Mouse (Mus musculus) stomach, embryonic 16.5 days (tissue): ENCODE data around the gene Rnf38. TPM values are rescaled to one million over a fixed set of nuclear protein-coding genes. Genes with fewer than 3 reads are reported as not detected.

ENCODE experiments used
- ATAC-seq: fragments of 200-750 bp; cut with Nextera tagmentation; 2 replicates; pipeline ENCODE4 v1.8.0; 2017; ENCODE audit warnings: moderate number of reproducible peaks, moderate TSS enrichment; ENCODE audit not compliant: insufficient read depth, low FRiP score
- H3K27ac ChIP-seq: fragments of 300-500 bp; sonication (generic); 2 replicates; pipeline ENCODE4 v1.5.1; 2014; ENCODE audit warnings: low read length
- H3K27me3 ChIP-seq: fragments of 300-500 bp; sonication (generic); 2 replicates; pipeline ENCODE4 v1.6.1; 2014; ENCODE audit warnings: low read length, control low read depth, mixed read lengths; ENCODE audit not compliant: control insufficient read depth, insufficient read depth
- H3K36me3 ChIP-seq: fragments of 300-500 bp; sonication (generic); 2 replicates; pipeline ENCODE4 v1.6.1; 2014; ENCODE audit warnings: low read length; ENCODE audit not compliant: control insufficient read depth, insufficient read depth
- H3K4me1 ChIP-seq: fragments of 300-500 bp; sonication (generic); 2 replicates; pipeline ENCODE4 v1.6.1; 2014; ENCODE audit warnings: low read length, control low read depth, mixed read lengths; ENCODE audit not compliant: control insufficient read depth, insufficient read depth
- H3K4me2 ChIP-seq: fragments of 300-500 bp; sonication (generic); 2 replicates; pipeline ENCODE4 v1.6.1; 2014; ENCODE audit warnings: low read depth, low read length, mixed read lengths
- H3K4me3 ChIP-seq: fragments of 300-500 bp; sonication (generic); replicated peaks from 2 replicates; pipeline ENCODE4 v1.5.1; 2014; ENCODE audit warnings: mild to moderate bottlenecking, low read length
- H3K9ac ChIP-seq: fragments of 300-500 bp; sonication (generic); 2 replicates; pipeline ENCODE4 v1.6.1; 2014; ENCODE audit warnings: low read length
- H3K9me3 ChIP-seq: fragments of 300-500 bp; sonication (generic); replicated peaks from 2 replicates; pipeline ENCODE4 v1.6.1; 2016; ENCODE audit warnings: low read length, control low read depth; ENCODE audit not compliant: control insufficient read depth
- WGBS: fragments of 180-500 bp; shearing (Covaris S2); extraction: QIAGEN DNeasy Blood & Tissue Kit; methylation state at CpG from one replicate; pipeline ENCODE4 v1.1.7; 2014; 5-methylcytosine and 5-hydroxymethylcytosine counted together
- polyA plus RNA-seq: library from polyadenylated mRNA; unstranded; fragments of >200 nt; fragmentation: Nextera tagmentation; extraction: Ambion mirVana; gene quantifications from 2 replicates; pipeline ENCODE4 v1.2.1, GENCODE M21; 2015

Rnf38 gene
- polyA plus RNA-seq, 1 experiment from 2014 or later: 16.2 TPM

- WGBS: 3% methylated on average over 6 of the region's 6 CpGs
- Histone ChIP-seq H3K9ac (no peak overlapping the region), H3K27ac (no peak overlapping the region), H3K36me3 (no peaks in the 10 kb centered on the region), H3K4me3 (no peak overlapping the region), H3K9me3 (no peaks in the 10 kb centered on the region), H3K4me2 (no peak overlapping the region), H3K4me1 (no peaks in the 10 kb centered on the region), H3K27me3 (no peaks in the 10 kb centered on the region)
- no peak for ATAC-seq
These were observed 19.6 kb upstream of the Rnf38 start for GRCm38 (mm10) chr4:44253191-44253590.

- Histone ChIP-seq H3K36me3 (no peaks in the 10 kb centered on the region), H3K9ac (no peak overlapping the region), H3K4me3 (no peak overlapping the region), H3K9me3 (no peaks in the 10 kb centered on the region), H3K27me3 (no peaks in the 10 kb centered on the region), H3K4me2 (no peak overlapping the region), H3K27ac (no peak overlapping the region), H3K4me1 (no peaks in the 10 kb centered on the region)
- ATAC-seq: no peak
- 6% methylated on average over 13 of the region's 13 CpGs for WGBS
These were observed 18.7 kb upstream of the Rnf38 start for GRCm38 (mm10) chr4:44251966-44252916.

GRCm38 (mm10) chr4:44251521-44251920 is 17.9 kb upstream of the Rnf38 start:
- Histone ChIP-seq H3K4me3 (no peak overlapping the region), H3K4me2 (no peak overlapping the region), H3K36me3 (no peaks in the 10 kb centered on the region), H3K9me3 (no peaks in the 10 kb centered on the region), H3K4me1 (no peaks in the 10 kb centered on the region), H3K27ac (no peak overlapping the region), H3K9ac (no peak overlapping the region), H3K27me3 (no peaks in the 10 kb centered on the region)
- ATAC-seq: no peak
- 77% methylated on average over 5 of the region's 5 CpGs for WGBS

- Histone ChIP-seq H3K9me3 (no peaks in the 10 kb centered on the region), H3K4me3 (no peak overlapping the region), H3K27ac (no peak overlapping the region), H3K27me3 (no peaks in the 10 kb centered on the region), H3K4me2 (peak overlapping the region; percentile 16; the same call in 1 of the 2 replicates), H3K4me1 (no peaks in the 10 kb centered on the region), H3K36me3 (no peaks in the 10 kb centered on the region), H3K9ac (no peak overlapping the region)
- 2% methylated on average over 9 of the region's 10 CpGs for WGBS
- ATAC-seq: no peak
These were observed 16.1 kb upstream of the Rnf38 start for GRCm38 (mm10) chr4:44249705-44250104.

- H3K27ac ChIP-seq: no peak overlapping the region
- H3K27me3 ChIP-seq: no peaks in the 10 kb centered on the region
- H3K9ac ChIP-seq: no peak overlapping the region
- H3K9me3 ChIP-seq: no peaks in the 10 kb centered on the region
- ATAC-seq: no peak
- 18% methylated on average over 18 of the region's 18 CpGs for WGBS
- no peaks in the 10 kb centered on the region for H3K36me3 ChIP-seq
- H3K4me1 ChIP-seq: no peaks in the 10 kb centered on the region
- H3K4me3 ChIP-seq: no peak overlapping the region
- H3K4me2 ChIP-seq: no peak overlapping the region
These were observed 13.7 kb upstream of the Rnf38 start for GRCm38 (mm10) chr4:44247051-44247939.

DNA sequence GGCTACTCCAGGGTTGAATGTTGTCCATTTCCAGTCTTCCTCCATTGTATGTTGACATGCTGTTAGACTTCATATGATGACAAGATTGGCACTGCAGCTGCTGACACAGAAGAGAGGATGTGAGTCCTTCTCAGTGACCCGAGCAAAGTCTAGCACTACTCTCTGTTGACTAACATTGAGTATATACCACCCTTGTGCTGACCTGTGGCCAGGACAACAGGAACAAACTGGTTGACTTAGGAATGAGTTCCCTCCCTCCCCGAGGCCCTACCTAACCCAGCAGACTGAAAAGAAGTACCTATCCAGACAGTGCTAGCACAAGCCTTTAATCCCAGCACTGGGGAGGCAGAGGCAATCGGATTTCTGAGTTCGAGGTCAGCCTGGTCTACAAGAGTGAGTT is 12.7 kb upstream of the Rnf38 start:
- H3K36me3 ChIP-seq: no peaks in the 10 kb centered on the region

GRCm38 (mm10) chr4:44241638-44242037 is 8.0 kb upstream of the Rnf38 start:
- no peak for ATAC-seq
- no peaks in the 10 kb centered on the region for H3K4me1 ChIP-seq
- 69% methylated on average over 4 of the region's 4 CpGs for WGBS

More for the DNA sequence above, 12.7 kb upstream of the Rnf38 start:
- ATAC-seq: no peak
- no peak overlapping the region for H3K27ac ChIP-seq
- no peaks in the 10 kb centered on the region for H3K4me1 ChIP-seq
- no peak overlapping the region for H3K4me3 ChIP-seq
- 83% methylated on average over 4 of the region's 4 CpGs for WGBS
- H3K9me3 ChIP-seq: no peaks in the 10 kb centered on the region
- H3K9ac ChIP-seq: no peak overlapping the region
- H3K4me2 ChIP-seq: no peak overlapping the region
- H3K27me3 ChIP-seq: no peaks in the 10 kb centered on the region

GRCm38 (mm10) chr4:44235946-44236345 is 2.4 kb upstream of the Rnf38 start:
- no peak for ATAC-seq
- no peak overlapping the region for H3K4me3 ChIP-seq
- H3K27me3 ChIP-seq: no peaks in the 10 kb centered on the region
- 82% methylated on average over 2 of the region's 2 CpGs for WGBS
- H3K4me1 ChIP-seq: peaks cover 21% of the 10 kb centered on the region
- H3K27ac ChIP-seq: no peak overlapping the region
- H3K9me3 ChIP-seq: no peaks in the 10 kb centered on the region
- no peak overlapping the region for H3K9ac ChIP-seq
- no peaks in the 10 kb centered on the region for H3K36me3 ChIP-seq
- H3K4me2 ChIP-seq: no peak overlapping the region

More at GRCm38 (mm10) chr4:44241638-44242037, 8.0 kb upstream of the Rnf38 start:
- Histone ChIP-seq H3K4me2 (no peak overlapping the region), H3K36me3 (no peaks in the 10 kb centered on the region), H3K27ac (no peak overlapping the region), H3K9ac (no peak overlapping the region), H3K9me3 (no peaks in the 10 kb centered on the region), H3K4me3 (no peak overlapping the region), H3K27me3 (no peaks in the 10 kb centered on the region)
